Mouse (Mus musculus) kidney, embryonic 16.5 days (tissue): Measurements from ENCODE around the gene Socs1. TPM values are rescaled to one million over a fixed set of nuclear protein-coding genes. Genes with fewer than 3 reads are reported as not detected.
A peak's percentile ranks its signal among the peaks of the same experiment; 100 is the strongest.

Experiments used
- ATAC-seq: fragments of 200-750 bp; cut with Nextera tagmentation; 2 replicates; pipeline ENCODE4 v1.8.0; 2017; ENCODE audit warnings: moderate TSS enrichment; ENCODE audit not compliant: low FRiP score, low TSS enrichment
- H3K27ac ChIP-seq: fragments of 300-500 bp; sonication (generic); 2 replicates; pipeline ENCODE4 v1.5.1; 2014; ENCODE audit warnings: low read length
- H3K27me3 ChIP-seq: fragments of 300-500 bp; sonication (generic); 2 replicates; pipeline ENCODE4 v1.6.1; 2014; ENCODE audit warnings: low read length, control low read depth, mixed read lengths; ENCODE audit not compliant: insufficient read depth
- H3K36me3 ChIP-seq: fragments of 300-500 bp; sonication (generic); 2 replicates; pipeline ENCODE4 v1.6.1; 2014; ENCODE audit warnings: low read length, control low read depth, mixed read lengths; ENCODE audit not compliant: insufficient read depth
- H3K4me1 ChIP-seq: fragments of 300-500 bp; sonication (generic); 2 replicates; pipeline ENCODE4 v1.6.1; 2014; ENCODE audit warnings: low read length, control low read depth, mixed read lengths; ENCODE audit not compliant: insufficient read depth
- H3K4me2 ChIP-seq: fragments of 300-500 bp; sonication (generic); replicated peaks from 2 replicates; pipeline ENCODE4 v1.6.1; 2014; ENCODE audit warnings: low read depth, low read length
- H3K4me3 ChIP-seq: fragments of 300-500 bp; sonication (generic); 2 replicates; pipeline ENCODE4 v1.5.1; 2014; ENCODE audit warnings: mild to moderate bottlenecking, low read length
- H3K9ac ChIP-seq: fragments of 300-500 bp; sonication (generic); replicated peaks from 2 replicates; pipeline ENCODE4 v1.6.1; 2014; ENCODE audit warnings: low read length
- H3K9me3 ChIP-seq: fragments of 300-500 bp; sonication (generic); 2 replicates; pipeline ENCODE4 v1.6.1; 2016; ENCODE audit warnings: low read length, control low read depth
- WGBS: fragments of 180-500 bp; shearing (Covaris S2); extraction: QIAGEN DNeasy Blood & Tissue Kit; methylation state at CpG from one replicate; pipeline ENCODE4 v1.1.7; 2014; 5-methylcytosine and 5-hydroxymethylcytosine counted together
- polyA plus RNA-seq: library from polyadenylated mRNA; unstranded; fragments of >200 nt; fragmentation: Nextera tagmentation; extraction: Ambion mirVana; gene quantifications from 2 replicates; pipeline ENCODE4 v1.2.1, GENCODE M21; 2015

Socs1 gene
- polyA plus RNA-seq, 1 experiment from 2014 or later = 7.3 TPM

- WGBS = 45% methylated on average over 9 of the region's 9 CpGs
- H3K27ac ChIP-seq = no peak overlapping the region
- no peaks in the 10 kb centered on the region for H3K9me3 ChIP-seq
- no peaks in the 10 kb centered on the region for H3K36me3 ChIP-seq
- no peak overlapping the region for H3K9ac ChIP-seq
- no peak overlapping the region for H3K4me3 ChIP-seq
- H3K27me3 ChIP-seq = no peaks in the 10 kb centered on the region
- H3K4me2 ChIP-seq = no peak overlapping the region
- peak; percentile 19; the same call in 1 of the 2 replicates for ATAC-seq
- H3K4me1 ChIP-seq = peaks cover 12% of the 10 kb centered on the region
Observed at GRCm38 (mm10) chr16:10768821-10769220, 16.5 kb downstream of the Socs1 start.

- no peaks in the 10 kb centered on the region for H3K27me3 ChIP-seq
- WGBS = 51% methylated on average over 4 of the region's 4 CpGs
- no peaks in the 10 kb centered on the region for H3K9me3 ChIP-seq
- ATAC-seq = no peak
- H3K36me3 ChIP-seq = no peaks in the 10 kb centered on the region
- H3K4me2 ChIP-seq = no peak overlapping the region
- H3K27ac ChIP-seq = no peak overlapping the region
- peaks cover 12% of the 10 kb centered on the region for H3K4me1 ChIP-seq
- no peak overlapping the region for H3K4me3 ChIP-seq
- no peak overlapping the region for H3K9ac ChIP-seq
Observed at GRCm38 (mm10) chr16:10767158-10767557, 18.2 kb downstream of the Socs1 start.

GRCm38 (mm10) chr16:10764323-10764722 is 21.0 kb downstream of the Socs1 start:
- no peaks in the 10 kb centered on the region for H3K9me3 ChIP-seq
- no peak; the same call in 1 of the 2 replicates for ATAC-seq
- 34% methylated on average over 2 of the region's 2 CpGs for WGBS

GRCm38 (mm10) chr16:10763540-10764264 is 21.6 kb downstream of the Socs1 start:
- H3K4me1 ChIP-seq = peaks cover under 1% of the 10 kb centered on the region; the same call in 1 of the 2 replicates
- ATAC-seq = no peak
- H3K4me2 ChIP-seq = no peak overlapping the region
- H3K27ac ChIP-seq = no peak overlapping the region
- no peaks in the 10 kb centered on the region for H3K9me3 ChIP-seq
- 49% methylated on average over 6 of the region's 6 CpGs for WGBS
- no peaks in the 10 kb centered on the region for H3K36me3 ChIP-seq
- no peak overlapping the region for H3K9ac ChIP-seq
- no peak overlapping the region for H3K4me3 ChIP-seq
- H3K27me3 ChIP-seq = no peaks in the 10 kb centered on the region

More at GRCm38 (mm10) chr16:10764323-10764722, 21.0 kb downstream of the Socs1 start:
- no peak overlapping the region for H3K9ac ChIP-seq
- no peaks in the 10 kb centered on the region for H3K27me3 ChIP-seq
- no peak overlapping the region for H3K4me3 ChIP-seq
- no peak overlapping the region for H3K4me2 ChIP-seq
- H3K27ac ChIP-seq = no peak overlapping the region
- peaks cover 4% of the 10 kb centered on the region; the same call in 1 of the 2 replicates for H3K4me1 ChIP-seq
- no peaks in the 10 kb centered on the region for H3K36me3 ChIP-seq

GRCm38 (mm10) chr16:10762569-10763180 is 22.7 kb downstream of the Socs1 start:
- no peaks in the 10 kb centered on the region for H3K4me1 ChIP-seq
- H3K27ac ChIP-seq = no peak overlapping the region
- H3K36me3 ChIP-seq = no peaks in the 10 kb centered on the region
- no peaks in the 10 kb centered on the region for H3K9me3 ChIP-seq
- H3K4me2 ChIP-seq = no peak overlapping the region
- no peaks in the 10 kb centered on the region for H3K27me3 ChIP-seq
- H3K4me3 ChIP-seq = no peak overlapping the region
- no peak overlapping the region for H3K9ac ChIP-seq
- no peak for ATAC-seq
- 60% methylated on average over 5 of the region's 5 CpGs for WGBS

GRCm38 (mm10) chr16:10761182-10761581 is 24.2 kb downstream of the Socs1 start:
- Histone ChIP-seq H3K9me3 (no peaks in the 10 kb centered on the region), H3K36me3 (no peaks in the 10 kb centered on the region), H3K27me3 (no peaks in the 10 kb centered on the region), H3K4me3 (no peak overlapping the region), H3K9ac (no peak overlapping the region), H3K4me1 (no peaks in the 10 kb centered on the region), H3K4me2 (no peak overlapping the region), H3K27ac (no peak overlapping the region)
- 58% methylated on average over 8 of the region's 8 CpGs for WGBS
- no peak for ATAC-seq

- Histone ChIP-seq H3K9ac (no peak overlapping the region), H3K36me3 (no peaks in the 10 kb centered on the region), H3K27me3 (no peaks in the 10 kb centered on the region), H3K4me1 (no peaks in the 10 kb centered on the region), H3K4me2 (no peak overlapping the region), H3K27ac (no peak overlapping the region), H3K4me3 (no peak overlapping the region), H3K9me3 (no peaks in the 10 kb centered on the region)
- WGBS = 72% methylated on average over 6 of the region's 6 CpGs
- no peak for ATAC-seq
Observed at GRCm38 (mm10) chr16:10756168-10756567, 29.2 kb downstream of the Socs1 start.

- no peaks in the 10 kb centered on the region for H3K36me3 ChIP-seq
- H3K9me3 ChIP-seq = no peaks in the 10 kb centered on the region
- WGBS = 82% methylated on average over 3 of the region's 3 CpGs
- no peak overlapping the region for H3K4me3 ChIP-seq
- no peak overlapping the region for H3K4me2 ChIP-seq
- no peak overlapping the region for H3K27ac ChIP-seq
- H3K27me3 ChIP-seq = no peaks in the 10 kb centered on the region
- no peaks in the 10 kb centered on the region for H3K4me1 ChIP-seq
- no peak for ATAC-seq
- no peak overlapping the region for H3K9ac ChIP-seq
Observed at GRCm38 (mm10) chr16:10754521-10755296, 30.6 kb downstream of the Socs1 start.

- ATAC-seq = peak; percentile 29; the same call in 1 of the 2 replicates
- no peak overlapping the region for H3K4me3 ChIP-seq
- no peaks in the 10 kb centered on the region for H3K9me3 ChIP-seq
- H3K4me1 ChIP-seq = no peaks in the 10 kb centered on the region; the same call in 1 of the 2 replicates
- no peaks in the 10 kb centered on the region for H3K27me3 ChIP-seq
- no peaks in the 10 kb centered on the region for H3K36me3 ChIP-seq
- no peak overlapping the region for H3K4me2 ChIP-seq
- H3K27ac ChIP-seq = no peak overlapping the region
- H3K9ac ChIP-seq = no peak overlapping the region
- 50% methylated on average over 7 of the region's 7 CpGs for WGBS
Observed at GRCm38 (mm10) chr16:10749824-10750223, 35.5 kb downstream of the Socs1 start.
